Mouse (Mus musculus) adrenal gland, postnatal 10 days (tissue): Measurements from ENCODE around the gene Gm35315. TPM values are rescaled to one million over a fixed set of nuclear protein-coding genes. Genes with fewer than 3 reads are reported as not detected.
A peak's percentile ranks its signal among the peaks of the same experiment; 100 is the strongest.
"Not testable (repeated sequence)": the region's sequence is repeated elsewhere in the genome, so short reads cannot be mapped to it uniquely, and the experiment has no call there.

ENCODE experiments used
- DNase-seq: peaks from one replicate; pipeline ENCODE4 v3.0.0; 2021; ENCODE audit warnings: mixed read lengths
- total RNA-seq, 2 experiments: library from RNA; stranded (reverse); gene quantifications; 2 replicates each; pipeline ENCODE4 v1.2.3; 2021

Gm35315 gene
- total RNA-seq, 2 experiments from 2014 or later, result 0.33 to 0.58 TPM

- DNase-seq, result peak; percentile 35
These were observed 7.6 kb upstream of the Gm35315 start for GRCm38 (mm10) chr5:110101716-110102347.

GRCm38 (mm10) chr5:110100921-110101631 lies 6.9 kb upstream of the Gm35315 start:
- peak; percentile 12 for DNase-seq

GRCm38 (mm10) chr5:110099656-110100580 lies 5.7 kb upstream of the Gm35315 start, which contains the start of gene Plcxd1:
Gene Plcxd1, plus strand, starts transcription at chr5:110099969.
- DNase-seq, result no peak

DNA sequence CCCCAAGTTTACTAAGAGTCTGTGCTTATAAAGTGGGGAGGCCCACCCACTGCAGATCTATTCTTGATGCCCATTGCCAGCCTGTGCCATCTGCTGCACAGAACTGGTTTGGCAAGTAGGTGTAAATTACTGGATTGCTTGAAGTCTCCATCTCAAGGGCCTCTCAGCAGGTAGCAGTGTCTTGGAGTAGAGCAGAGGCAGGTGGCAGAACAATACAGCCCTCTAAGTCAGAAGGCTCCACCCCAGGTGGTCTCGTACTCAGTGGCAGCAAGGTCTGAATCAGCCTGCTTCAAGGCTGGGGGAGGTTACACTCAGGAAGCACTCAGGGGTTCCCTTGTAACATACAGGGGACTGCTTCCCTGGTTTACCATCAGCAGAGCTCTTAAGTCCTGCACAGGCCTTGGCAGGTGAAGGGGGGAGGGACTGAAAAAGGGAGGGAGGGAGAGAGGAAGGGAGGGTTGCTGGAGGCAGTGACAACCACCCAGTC lies 4.8 kb upstream of the Gm35315 start:
- DNase-seq, result no peak

DNA sequence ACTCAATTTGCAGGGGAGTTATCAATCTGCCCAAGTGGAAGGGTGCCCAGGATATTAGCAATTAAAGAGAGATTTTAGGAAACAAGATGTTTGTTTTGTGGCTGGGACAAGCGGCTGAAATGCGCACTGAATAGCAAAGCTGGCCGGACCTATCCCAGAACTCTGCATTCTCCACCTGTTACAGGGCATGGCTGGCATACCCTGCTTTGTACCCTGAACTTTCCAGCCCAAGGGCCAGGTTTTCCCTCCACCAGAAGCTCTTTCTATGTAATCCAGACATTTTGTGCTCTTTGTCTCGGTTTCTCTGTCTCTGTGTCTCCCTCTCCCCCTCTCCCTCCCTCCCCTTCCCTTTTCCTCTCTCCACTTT lies 610 bp upstream of the Gm35315 start:
- DNase-seq, result no peak

DNA sequence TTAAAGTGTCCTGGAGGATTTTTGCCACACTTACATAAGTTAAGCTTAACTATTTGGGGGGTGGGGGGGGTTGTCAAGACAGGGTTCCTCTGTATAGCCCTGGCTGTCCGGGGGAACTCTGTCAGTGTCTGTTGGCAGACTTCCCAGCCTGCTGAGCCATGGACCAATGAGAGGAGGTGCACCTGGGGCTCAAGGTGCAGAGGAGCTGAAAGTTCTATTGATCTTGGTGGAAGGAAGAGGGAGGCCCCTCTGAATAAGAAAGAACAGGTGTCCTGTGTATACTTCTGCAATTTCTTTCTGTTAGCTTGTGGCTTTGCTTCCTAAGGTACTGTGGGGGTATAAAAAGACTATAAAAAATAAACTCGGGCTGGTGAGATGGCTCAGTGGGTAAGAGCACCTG lies 2.7 kb downstream of the Gm35315 start:
- DNase-seq, result no peak

DNA sequence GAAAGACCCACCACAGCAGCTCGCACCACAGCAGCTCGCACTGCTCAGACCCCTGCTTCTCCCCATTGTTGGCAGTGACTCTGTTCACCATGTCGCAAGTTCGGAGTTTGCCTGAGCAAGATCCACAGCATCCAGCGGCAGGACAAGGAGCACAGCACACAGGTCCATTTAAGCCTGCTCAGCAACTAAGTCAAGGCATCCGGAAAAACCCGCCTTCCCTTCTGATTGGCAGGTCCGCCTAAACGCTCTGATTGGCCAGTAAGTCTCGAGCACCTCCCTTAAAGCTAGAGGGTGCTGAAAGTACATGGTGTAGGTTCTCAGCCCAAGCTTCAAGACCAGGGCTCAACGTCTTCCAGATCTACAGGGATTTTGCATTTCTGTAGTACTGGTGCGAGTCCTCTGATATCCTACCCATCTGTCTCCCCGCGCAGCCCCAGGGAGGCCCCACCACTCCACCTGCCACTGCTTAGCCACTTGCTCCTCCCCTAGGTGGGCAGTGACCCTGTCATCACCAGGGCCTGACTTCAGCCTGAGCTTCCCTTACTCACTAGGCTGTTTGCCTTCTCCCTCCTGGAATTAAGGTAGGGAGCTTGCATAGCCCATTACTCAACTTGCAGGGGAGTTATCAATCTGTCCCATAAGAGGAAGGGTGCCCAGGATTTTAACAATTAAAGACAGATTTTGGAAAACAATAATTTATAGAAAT lies 7.9 kb downstream of the Gm35315 start:
- DNase-seq, result no peak

DNA sequence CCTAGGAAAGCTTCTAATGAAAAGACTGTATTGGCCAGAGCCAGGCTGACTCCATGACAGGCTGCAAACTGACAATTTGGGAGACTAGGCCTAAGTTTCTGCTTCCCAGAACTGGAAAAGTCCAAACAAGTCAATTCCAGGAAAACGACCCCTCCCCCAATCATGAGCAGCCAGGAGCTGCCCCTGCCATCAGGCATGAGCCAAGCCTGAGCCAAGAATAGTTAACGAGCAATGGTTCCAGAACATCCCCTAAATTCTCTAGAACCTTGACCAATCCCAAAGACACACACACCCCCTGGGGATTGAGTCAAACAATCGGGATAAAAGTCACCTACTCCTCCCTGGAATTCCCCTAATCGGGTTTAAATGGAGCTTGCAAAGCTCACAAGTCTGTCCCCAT lies 11.3 kb downstream of the Gm35315 start:
- DNase-seq, result no peak

GRCm38 (mm10) chr5:110072413-110072812 lies 21.8 kb downstream of the Gm35315 start, which contains the start of gene Gm17655:
Gene Gm17655, minus strand, starts transcription at chr5:110072513.
- not testable (repeated sequence) for DNase-seq

DNA sequence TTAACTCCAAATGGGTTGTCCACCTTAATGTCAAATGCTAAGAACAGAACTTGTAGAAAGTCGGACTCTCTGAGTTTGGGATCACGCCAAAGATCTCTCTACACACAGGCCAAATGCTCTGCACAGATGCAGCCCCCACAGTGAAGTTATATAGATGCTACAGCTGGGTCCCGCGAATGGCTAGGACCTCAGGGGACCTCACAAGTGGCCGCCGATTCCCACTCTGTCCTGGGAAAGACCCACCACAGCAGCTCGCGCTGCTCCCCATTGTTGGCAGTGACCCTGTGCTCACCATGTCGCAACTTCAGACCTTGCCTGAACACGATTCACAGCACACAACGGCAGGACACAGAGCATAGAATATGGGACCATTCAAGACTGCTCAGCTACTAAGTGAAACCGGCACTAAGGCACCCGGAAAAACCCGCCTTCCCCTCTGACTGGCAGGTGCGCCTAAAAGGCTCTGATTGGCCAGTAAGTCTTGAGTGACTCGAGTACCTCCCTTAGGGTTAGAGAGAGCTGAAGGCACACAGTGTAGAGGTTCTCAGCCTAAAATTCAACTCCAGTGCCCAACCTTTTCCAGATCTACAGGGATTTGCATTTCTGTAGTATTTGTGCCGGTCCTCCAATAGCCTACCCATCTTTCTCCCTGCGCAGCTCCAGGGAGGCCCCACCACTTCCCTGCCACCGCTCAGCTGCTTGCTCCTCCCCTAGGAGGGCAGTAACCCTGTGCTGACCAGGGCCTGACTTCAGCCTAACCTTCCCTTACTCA lies 36.4 kb downstream of the Gm35315 start:
- DNase-seq, result peak; percentile 88

Other genes starting within 250 kb of the Gm35315 start
- gene Gm15446, start 171.0 kb downstream of the Gm35315 start, total RNA-seq, result 10 to 100 TPM; 10.4 to 11.7 TPM
- 10 to 100 TPM; 14.3 to 29.2 TPM for gene Zfp932, start 97.9 kb downstream of the Gm35315 start, total RNA-seq
- 1 to 10 TPM; 3.4 to 7.9 TPM for gene Gm17655, start 21.9 kb downstream of the Gm35315 start, total RNA-seq
- under 1 TPM; 0.18 to 0.42 TPM for gene Plcxd1, start 5.5 kb upstream of the Gm35315 start, total RNA-seq
- gene Gtpbp6, start 13.8 kb upstream of the Gm35315 start, total RNA-seq, result 10 to 100 TPM; 44.4 to 54.2 TPM
- gene Zfp605, start 15.7 kb upstream of the Gm35315 start, total RNA-seq, result 1 to 10 TPM; 3.8 to 5.1 TPM
- 10 to 100 TPM; 34.3 to 44.4 TPM for gene Chfr, start 41.4 kb upstream of the Gm35315 start, total RNA-seq
- gene Golga3, start 82.3 kb upstream of the Gm35315 start, total RNA-seq, result 10 to 100 TPM; 31.6 to 37.8 TPM
- gene Ankle2, start 136.6 kb upstream of the Gm35315 start, total RNA-seq, result 10 to 100 TPM; 37.1 to 40.6 TPM
- 10 to 100 TPM; 41.4 to 42.7 TPM for gene Pgam5, start 175.5 kb upstream of the Gm35315 start, total RNA-seq
- gene Pxmp2, start 191.8 kb upstream of the Gm35315 start, total RNA-seq, result 10 to 100 TPM; 26.8 to 46.1 TPM
- 10 to 100 TPM in 1 of 2 experiments, 1 to 10 TPM in 1; 7.6 to 12.0 TPM for gene Pole, start 191.9 kb upstream of the Gm35315 start, total RNA-seq
- under 1 TPM; 0.63 to 0.97 TPM for gene P2rx2, start 248.8 kb upstream of the Gm35315 start, total RNA-seq